Mouse (Mus musculus) kidney, adult 2 months (tissue): ENCODE measurements around the gene Ikzf4.

Experiments used
- CTCF ChIP-seq: fragments of 200-500 bp; conservative IDR thresholded peaks from 2 replicates; pipeline ENCODE4 v1.5.1; 2011; ENCODE audit warnings: low read depth, mild to moderate bottlenecking, control low read depth, low read length, moderate library complexity, mixed read lengths; ENCODE audit not compliant: insufficient read depth, insufficient read length
- POLR2A ChIP-seq: fragments of 200-500 bp; IDR thresholded peaks from one replicate; pipeline ENCODE4 v1.6.1; 2011; ENCODE audit warnings: low read depth, low read length, control low read depth

- TF ChIP-seq POLR2A (no peak), CTCF (0 out of 2 replicates have a peak, but pooled peaks have one; percentile 16)
Measured at GRCm38 (mm10) chr10:128587697-128588096, 58.1 kb downstream of the Ikzf4 start.
